Mouse (Mus musculus): Measurements from ENCODE around the gene Ccdc85c. TPM values are rescaled to one million over a fixed set of nuclear protein-coding genes. Genes with fewer than 3 reads are reported as not detected.
A peak's percentile ranks its signal among the peaks of the same experiment; 100 is the strongest.

Ccdc85c gene
- polyA plus RNA-seq, 1 experiment from 2014 or later: 7.0 TPM

GRCm38 (mm10) chr12:108259322-108260049, 15.7 kb downstream of the Ccdc85c start:
- no peak for ATAC-seq (ENCODE audit: low FRiP score, low TSS enrichment)
- no peak for TF ChIP-seq CTCF (IDR thresholded peaks at IDR 0.05; ENCODE audit: low read depth)
- no peak for TF ChIP-seq EP300 (optimal IDR thresholded peaks at IDR 0.05)

GRCm38 (mm10) chr12:108256734-108257133, 18.5 kb downstream of the Ccdc85c start:
- Histone ChIP-seq H3K27me3 (ENCODE audit: control insufficient read depth, insufficient read depth, low read length) (no peaks in the 10 kb centered on the region), H3K9ac (ENCODE audit: low read length) (no peak overlapping the region), H3K36me3 (ENCODE audit: control insufficient read depth, insufficient read depth, low read length) (no peaks in the 10 kb centered on the region), H3K4me1 (replicated peaks; ENCODE audit: control insufficient read depth, insufficient read depth) (no peaks in the 10 kb centered on the region; the same call in 1 of the 2 replicates), H3K27ac (replicated peaks) (0 out of 2 replicates have a peak overlapping the region, but pooled peaks have one; percentile 18), H3K4me3 (ENCODE audit: low read depth, low read length) (no peak overlapping the region), H3K9me3 (ENCODE audit: control insufficient read depth, low read length) (no peaks in the 10 kb centered on the region), H3K4me2 (replicated peaks; ENCODE audit: low read depth) (no peak overlapping the region)
- DNase-seq (ENCODE audit: low spot score) (peak; percentile 69), ATAC-seq (ENCODE audit: low FRiP score, low TSS enrichment) (no peak)
- TF ChIP-seq EP300 (optimal IDR thresholded peaks at IDR 0.05): no peak
- peak; percentile 24; the same call in 1 of the 2 replicates for TF ChIP-seq CTCF (IDR thresholded peaks at IDR 0.05; ENCODE audit: low read depth)
- WGBS: 58% methylated on average over 10 of the region's 10 CpGs

More at GRCm38 (mm10) chr12:108259322-108260049, 15.7 kb downstream of the Ccdc85c start:
- Histone ChIP-seq H3K9me3 (ENCODE audit: control insufficient read depth, low read length) (no peaks in the 10 kb centered on the region), H3K27me3 (ENCODE audit: control insufficient read depth, insufficient read depth, low read length) (no peaks in the 10 kb centered on the region), H3K27ac (replicated peaks) (no peak overlapping the region), H3K4me2 (replicated peaks; ENCODE audit: low read depth) (no peak overlapping the region), H3K9ac (ENCODE audit: low read length) (no peak overlapping the region), H3K4me3 (ENCODE audit: low read depth, low read length) (no peak overlapping the region), H3K4me1 (replicated peaks; ENCODE audit: control insufficient read depth, insufficient read depth) (no peaks in the 10 kb centered on the region; the same call in 1 of the 2 replicates), H3K36me3 (ENCODE audit: control insufficient read depth, insufficient read depth, low read length) (no peaks in the 10 kb centered on the region)
- 88% methylated on average over 24 of the region's 24 CpGs for WGBS
- DNase-seq (ENCODE audit: low spot score): no peak

GRCm38 (mm10) chr12:108255960-108256359, 19.3 kb downstream of the Ccdc85c start:
- H3K36me3 ChIP-seq (ENCODE audit: control insufficient read depth, insufficient read depth, low read length): no peaks in the 10 kb centered on the region
- no peak for DNase-seq (ENCODE audit: low spot score)

GRCm38 (mm10) chr12:108255511-108255919, 19.7 kb downstream of the Ccdc85c start:
- 30% methylated on average over 8 of the region's 8 CpGs for WGBS
- Histone ChIP-seq H3K4me3 (ENCODE audit: low read depth, low read length) (no peak overlapping the region), H3K27ac (replicated peaks) (peak overlapping the region; percentile 35; the same call in 1 of the 2 replicates), H3K4me1 (replicated peaks; ENCODE audit: control insufficient read depth, insufficient read depth) (no peaks in the 10 kb centered on the region; the same call in 1 of the 2 replicates), H3K36me3 (ENCODE audit: control insufficient read depth, insufficient read depth, low read length) (no peaks in the 10 kb centered on the region), H3K4me2 (replicated peaks; ENCODE audit: low read depth) (no peak overlapping the region), H3K9ac (ENCODE audit: low read length) (no peak overlapping the region), H3K9me3 (ENCODE audit: control insufficient read depth, low read length) (no peaks in the 10 kb centered on the region), H3K27me3 (ENCODE audit: control insufficient read depth, insufficient read depth, low read length) (no peaks in the 10 kb centered on the region)
- ATAC-seq (ENCODE audit: low FRiP score, low TSS enrichment) (no peak), DNase-seq (ENCODE audit: low spot score) (no peak)
- no peak for TF ChIP-seq EP300 (optimal IDR thresholded peaks at IDR 0.05)
- no peak for TF ChIP-seq CTCF (IDR thresholded peaks at IDR 0.05; ENCODE audit: low read depth)

More at GRCm38 (mm10) chr12:108255960-108256359, 19.3 kb downstream of the Ccdc85c start:
- no peaks in the 10 kb centered on the region for H3K9me3 ChIP-seq (ENCODE audit: control insufficient read depth, low read length)
- TF ChIP-seq CTCF (IDR thresholded peaks at IDR 0.05; ENCODE audit: low read depth): no peak
- TF ChIP-seq EP300 (optimal IDR thresholded peaks at IDR 0.05): no peak
- no peaks in the 10 kb centered on the region; the same call in 1 of the 2 replicates for H3K4me1 ChIP-seq (replicated peaks; ENCODE audit: control insufficient read depth, insufficient read depth)
- H3K4me2 ChIP-seq (replicated peaks; ENCODE audit: low read depth): no peak overlapping the region
- no peak overlapping the region for H3K9ac ChIP-seq (ENCODE audit: low read length)
- no peak overlapping the region for H3K4me3 ChIP-seq (ENCODE audit: low read depth, low read length)
- ATAC-seq (ENCODE audit: low FRiP score, low TSS enrichment): no peak
- no peak overlapping the region for H3K27ac ChIP-seq (replicated peaks)
- WGBS: 52% methylated on average over 5 of the region's 5 CpGs
- H3K27me3 ChIP-seq (ENCODE audit: control insufficient read depth, insufficient read depth, low read length): no peaks in the 10 kb centered on the region

- Histone ChIP-seq H3K9me3 (ENCODE audit: control insufficient read depth, low read length) (no peaks in the 10 kb centered on the region), H3K27ac (replicated peaks) (peak overlapping the region; percentile 89), H3K4me3 (ENCODE audit: low read depth, low read length) (no peak overlapping the region), H3K9ac (ENCODE audit: low read length) (no peak overlapping the region), H3K4me1 (replicated peaks; ENCODE audit: control insufficient read depth, insufficient read depth) (peaks cover 5% of the 10 kb centered on the region), H3K27me3 (ENCODE audit: control insufficient read depth, insufficient read depth, low read length) (no peaks in the 10 kb centered on the region), H3K36me3 (ENCODE audit: control insufficient read depth, insufficient read depth, low read length) (no peaks in the 10 kb centered on the region), H3K4me2 (replicated peaks; ENCODE audit: low read depth) (no peak overlapping the region)
- ATAC-seq (ENCODE audit: low FRiP score, low TSS enrichment) (no peak), DNase-seq (ENCODE audit: low spot score) (no peak)
- WGBS: 65% methylated on average over 12 of the region's 12 CpGs
- TF ChIP-seq EP300 (optimal IDR thresholded peaks at IDR 0.05): no peak
- TF ChIP-seq CTCF (IDR thresholded peaks at IDR 0.05; ENCODE audit: low read depth): no peak
Measured at GRCm38 (mm10) chr12:108253042-108253441, 22.2 kb downstream of the Ccdc85c start.

All from stomach, postnatal 0 days (tissue).